10 mouse cellular contexts compared by ENCODE assay signal in genomic region chr7:137312166-137312932, GRCm38 (mm10). TPM values are rescaled to one million over a fixed set of nuclear protein-coding genes. Genes with fewer than 3 reads are reported as not detected.
DNase-seq lines count a peak whose midpoint lies in the region; ATAC-seq lines count a peak whose summit lies in the region.
"Had no signal": no experiment of that assay in that cellular context is flagged by ENCODE, and none has a peak within 500 bp of the region (broad histone marks: within the 10 kb centered on the region; RNA-seq: fewer than 3 reads in every experiment).

No protein-coding gene starts in this region.

- no peaks in the 10 kb centered on the region for H3K36me3 ChIP-seq in heart, embryonic 14.5 days (ENCODE audit: control insufficient read depth, insufficient read depth, low read length)
- H3K36me3 ChIP-seq in liver, embryonic 16.5 days (ENCODE audit: control insufficient read depth, insufficient read depth), result no peaks in the 10 kb centered on the region

- peak overlapping the region; percentile 79 for H3K9ac ChIP-seq in heart, embryonic 14.5 days (ENCODE audit: low read length)
- H3K9ac ChIP-seq in liver, embryonic 16.5 days (ENCODE audit: low read depth, low read length), result no peak overlapping the region

- no peak overlapping the region for H3K27ac ChIP-seq in heart, embryonic 14.5 days (replicated peaks in 1 of 2; ENCODE audit: control insufficient read depth in 1 of 2, insufficient read depth in 1 of 2, low read depth in 2 of 2, low read length in 2 of 2)
- H3K27ac ChIP-seq in liver, embryonic 16.5 days (ENCODE audit: low read length), result no peak overlapping the region

- no peaks in the 10 kb centered on the region for H3K9me3 ChIP-seq in heart, embryonic 14.5 days (ENCODE audit: control insufficient read depth, low read length)
- no peaks in the 10 kb centered on the region for H3K9me3 ChIP-seq in liver, embryonic 16.5 days (replicated peaks; ENCODE audit: control insufficient read depth, low read length)

- peak overlapping the region; percentile 97 for H3K4me2 ChIP-seq in heart, embryonic 14.5 days (ENCODE audit: low read length)
- no peak overlapping the region for H3K4me2 ChIP-seq in liver, embryonic 16.5 days (ENCODE audit: low read depth, low read length)

- peak; percentile 34 for DNase-seq in 3T3-L1 (ENCODE audit: low read depth, low spot score)
- peak; percentile 22 for DNase-seq in NIH3T3 (ENCODE audit: low read depth)
- no peak for DNase-seq in ovary, postnatal 10 days (ENCODE audit: low spot score)
- no peak for DNase-seq in layer of hippocampus, postnatal 10 days (ENCODE audit: low spot score in 2 of 2)
- DNase-seq in spleen, postnatal 36 days (ENCODE audit: low spot score in 2 of 2), result no peak
- DNase-seq: thymus, postnatal 36 days had no signal

- H3K27me3 ChIP-seq in heart, embryonic 14.5 days (ENCODE audit: control insufficient read depth, insufficient read depth, low read length), result peaks cover 78% of the 10 kb centered on the region
- H3K27me3 ChIP-seq in liver, embryonic 16.5 days (ENCODE audit: control insufficient read depth, insufficient read depth, low read depth, low read length), result peaks cover 96% of the 10 kb centered on the region

- ATAC-seq in heart, embryonic 14.5 days (ENCODE audit: insufficient number of reproducible peaks, insufficient read depth, low FRiP score, low read depth), result no peak
- ATAC-seq in liver, embryonic 16.5 days (ENCODE audit: low read depth), result no peak
- no peak for ATAC-seq in megakaryocyte-erythroid progenitor cell, adult 5-6 weeks (replicated peaks; ENCODE audit: low FRiP score, low TSS enrichment, poor library complexity, severe bottlenecking)
- ATAC-seq: activated CD4-positive, CD25-positive, alpha-beta regulatory T cell, adult 4 months had no signal

- peak overlapping the region; percentile 62 to 64 for H3K4me3 ChIP-seq in heart, embryonic 14.5 days (ENCODE audit: control insufficient read depth in 1 of 2, insufficient read depth in 1 of 2, low read depth in 1 of 2, low read length in 2 of 2)
- peak overlapping the region; percentile 52; the same call in 1 of the 2 replicates for H3K4me3 ChIP-seq in liver, embryonic 16.5 days (ENCODE audit: low read depth, low read length)

- H3K4me1 ChIP-seq in heart, embryonic 14.5 days (ENCODE audit: control insufficient read depth in 2 of 2, insufficient read depth in 2 of 2, low read length in 2 of 2), result peaks cover 13 to 39% of the 10 kb centered on the region in 2 experiments; a peak in 3 of 4 replicates
- H3K4me1 ChIP-seq in liver, embryonic 16.5 days (ENCODE audit: control insufficient read depth, low read depth, low read length), result peaks cover 2% of the 10 kb centered on the region

- 12% methylated on average over 17 of the region's 17 CpGs for WGBS in heart, embryonic 14.5 days
- 3% methylated on average over 17 of the region's 17 CpGs for WGBS in liver, embryonic 16.5 days (ENCODE audit: insufficient replicate concordance)

RNA-seq across cellular contexts. Expression of gene Ebf3, which starts 1.9 kb away (rescaled TPM):
- polyA plus RNA-seq in heart, embryonic 14.5 days (2014; fragmentation: Nextera tagmentation; extraction: Ambion mirVana), result 2.2 and 2.3 TPM in 2 replicates
- polyA plus RNA-seq in liver, embryonic 16.5 days (2015; fragmentation: Nextera tagmentation; extraction: Ambion mirVana), result not detected in 2 replicates
- not detected in 2 replicates for total RNA-seq in megakaryocyte-erythroid progenitor cell, adult 5-6 weeks (2014; fragmentation: Nextera tagmentation)
- not detected in 2 replicates for total RNA-seq in megakaryocyte-erythroid progenitor cell, adult 5-6 weeks (2017)
- total RNA-seq in layer of hippocampus, postnatal 10 days (2021), result 1 to 10 TPM; 2.0 to 2.1 TPM
- polyA plus RNA-seq: activated CD4-positive, CD25-positive, alpha-beta regulatory T cell, adult 4 months had no signal

Comparison
In these comparisons a context has a peak if more than half of its experiments do, and no peak if none do; other contexts are left out.
1. DNase-seq: peak in 3T3-L1 (single experiment) and NIH3T3 (single experiment); none in ovary, postnatal 10 days (single experiment), layer of hippocampus, postnatal 10 days (0 of 2) and spleen, postnatal 36 days (0 of 2).